Mouse (Mus musculus) heart, adult 8-10 months (tissue): Measurements from ENCODE around the gene Tanc2. TPM values are rescaled to one million over a fixed set of nuclear protein-coding genes. Genes with fewer than 3 reads are reported as not detected.

Experiments used
- DNase-seq: peaks from one replicate; pipeline ENCODE4 v3.0.0; 2022; ENCODE audit warnings: low spot score
- total RNA-seq, 4 experiments: library from RNA; stranded (reverse); gene quantifications; 2 replicates each; pipeline ENCODE4 v1.2.4; 2022

Gene Tanc2
- total RNA-seq, 4 experiments from 2014 or later, result 10.3 to 15.8 (median 12.1) TPM

DNA sequence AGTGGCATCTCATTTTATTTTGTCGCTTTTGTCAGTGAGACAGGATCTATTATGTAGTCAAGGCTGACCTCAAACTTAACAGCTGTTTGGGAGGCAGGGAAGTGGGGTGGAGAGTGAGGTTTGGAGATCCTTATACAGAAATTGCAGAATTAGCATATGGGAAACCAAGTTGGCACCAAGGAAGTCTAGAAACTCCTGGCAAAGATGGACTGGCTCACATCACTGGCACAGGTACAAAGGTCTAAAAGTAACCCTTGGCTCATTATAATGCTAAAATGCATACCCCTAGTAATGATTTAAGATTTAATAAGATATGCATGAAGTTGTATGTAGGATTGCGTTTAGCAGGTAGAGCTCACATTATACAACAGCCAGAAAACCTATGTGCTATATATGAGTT is 58.2 kb downstream of the Tanc2 start:
- no peak for DNase-seq

DNA sequence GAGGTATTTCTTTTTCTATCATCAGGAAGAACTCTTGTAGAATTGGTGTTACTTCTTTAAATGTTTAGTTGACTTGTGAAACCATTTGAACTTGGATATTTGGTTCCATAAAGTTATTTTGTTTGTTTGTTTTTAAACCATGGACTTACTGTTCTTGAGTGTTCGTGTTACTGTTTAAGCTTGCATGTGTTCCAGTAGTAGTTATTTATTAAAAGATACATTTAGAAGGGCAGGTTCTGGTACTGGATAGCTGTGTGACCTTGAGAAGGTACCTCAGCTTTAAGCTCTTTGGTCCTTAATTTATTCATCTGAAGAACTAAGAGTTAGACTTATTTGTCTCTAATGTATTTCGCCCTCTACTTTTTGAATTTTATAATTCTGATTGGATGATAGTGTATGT is 64.8 kb downstream of the Tanc2 start:
- DNase-seq, result no peak

- DNase-seq, result no peak
Observed at GRCm38 (mm10) chr11:105655335-105655734, 65.5 kb downstream of the Tanc2 start.

GRCm38 (mm10) chr11:105667879-105668278 is 78.1 kb downstream of the Tanc2 start:
- DNase-seq, result no peak

DNA sequence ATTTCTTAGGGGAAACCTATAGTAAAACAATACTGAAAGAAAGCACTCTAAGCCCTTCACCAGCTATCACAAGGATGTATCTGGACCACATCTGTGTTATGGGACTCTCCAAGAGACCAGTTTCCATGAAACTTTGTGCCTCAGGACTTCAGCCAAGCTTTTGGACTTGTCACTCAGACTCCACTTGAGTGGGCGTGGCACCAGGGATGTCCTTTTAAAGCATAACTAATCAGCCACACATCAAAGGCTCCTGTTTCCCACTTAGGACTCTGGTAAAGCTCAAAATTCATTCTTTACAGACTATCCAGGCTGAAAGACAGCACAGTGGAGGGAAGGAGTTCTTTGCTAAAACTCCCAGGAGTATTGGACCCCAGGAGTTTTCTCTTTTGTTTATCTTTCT is 89.2 kb downstream of the Tanc2 start:
- DNase-seq, result no peak

GRCm38 (mm10) chr11:105684747-105685146 is 95.0 kb downstream of the Tanc2 start:
- DNase-seq, result no peak

DNA sequence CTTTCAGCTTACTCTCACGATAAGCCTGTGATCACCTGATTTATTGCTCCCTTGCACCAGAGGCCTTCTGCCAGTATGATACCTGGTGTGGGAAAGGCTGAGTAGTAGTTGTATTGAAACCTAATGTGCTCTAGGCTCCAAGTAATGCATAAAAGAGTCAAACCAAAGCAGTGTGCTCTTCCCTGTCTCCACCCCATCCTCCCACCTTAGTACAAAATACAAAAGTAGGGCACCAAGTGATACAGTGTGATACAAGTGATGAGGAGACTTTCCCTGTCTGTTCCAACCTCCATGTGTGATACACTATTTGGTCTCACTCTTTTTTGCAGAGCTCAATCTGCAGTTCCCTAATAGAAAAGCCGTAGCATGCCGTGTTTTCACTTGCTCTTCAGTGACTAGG is 110.7 kb downstream of the Tanc2 start:
- DNase-seq, result no peak

GRCm38 (mm10) chr11:105719660-105720059 is 129.9 kb downstream of the Tanc2 start:
- no peak for DNase-seq

- DNase-seq, result no peak
Observed at GRCm38 (mm10) chr11:105731541-105731940, 141.8 kb downstream of the Tanc2 start.

- DNase-seq, result peak; percentile 8
Observed at GRCm38 (mm10) chr11:105731989-105732531, 142.3 kb downstream of the Tanc2 start.

- no peak for DNase-seq
Observed at GRCm38 (mm10) chr11:105743171-105743570, 153.4 kb downstream of the Tanc2 start.

DNA sequence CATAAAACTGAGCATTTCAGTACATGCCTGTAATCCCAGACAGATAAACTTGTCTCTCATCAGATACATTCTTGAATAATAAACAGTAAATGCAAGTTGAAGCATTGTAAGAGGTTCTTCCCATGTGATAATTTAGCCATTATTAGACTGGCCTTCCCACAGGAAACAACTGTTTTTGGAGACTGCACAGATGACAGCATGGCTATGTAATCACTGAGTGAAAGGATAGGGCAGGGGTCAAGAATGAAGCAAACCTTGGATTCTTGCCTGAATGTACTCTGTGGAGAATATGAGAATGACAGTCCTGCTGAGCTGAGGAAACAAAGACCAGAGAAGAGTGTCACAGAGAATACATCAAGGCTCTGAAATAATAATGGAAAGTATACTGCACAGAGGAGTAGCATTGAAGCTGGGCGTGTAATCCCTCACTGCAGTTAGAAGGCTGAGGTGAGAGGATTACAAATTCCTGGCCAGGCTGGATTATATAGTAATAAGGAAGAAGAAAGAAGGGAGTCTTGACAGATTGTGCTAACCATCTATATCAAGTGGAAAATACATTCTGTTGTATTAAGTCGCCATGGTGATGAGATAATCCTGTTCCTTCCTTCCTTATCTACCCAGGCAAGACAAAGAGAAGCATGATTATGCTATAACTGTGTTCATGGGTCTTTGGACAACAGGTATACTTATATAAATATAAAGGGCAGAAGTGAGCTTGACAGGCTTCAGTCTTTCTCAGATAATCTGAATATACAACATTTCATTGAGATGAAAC is 159.7 kb downstream of the Tanc2 start:
- DNase-seq, result peak; percentile 80

DNA sequence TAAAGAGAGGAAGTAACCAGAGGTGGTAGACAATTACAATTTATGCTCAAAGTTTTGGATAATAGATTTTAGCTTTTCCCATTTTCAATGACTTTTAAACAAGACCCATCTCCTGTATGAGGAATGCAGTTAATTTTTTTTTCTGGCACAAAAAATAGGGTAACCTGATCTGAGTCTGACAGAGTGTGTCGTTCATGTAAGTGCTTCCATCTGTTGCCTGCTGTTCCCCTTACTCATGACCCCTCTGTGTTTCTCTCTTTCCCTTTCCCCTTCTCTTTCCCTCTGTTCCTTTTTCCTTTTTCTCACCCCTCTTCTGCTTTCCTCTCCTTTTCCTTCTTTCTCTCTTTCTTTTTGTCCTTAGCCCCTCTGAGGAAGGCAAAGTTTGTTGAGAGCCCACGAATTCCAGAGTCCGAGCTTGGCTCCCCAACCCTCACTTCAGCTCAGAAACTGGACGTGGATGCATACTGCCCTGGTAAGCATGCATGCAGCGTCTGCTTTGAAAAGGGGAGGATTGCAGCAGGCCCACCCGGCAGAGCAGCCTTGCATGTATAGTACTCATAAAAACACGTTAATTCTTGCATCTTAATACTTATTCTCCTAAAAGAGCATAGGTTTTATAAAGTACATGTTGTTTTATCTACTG is 168.9 kb downstream of the Tanc2 start:
- no peak for DNase-seq

- DNase-seq, result no peak
Observed at GRCm38 (mm10) chr11:105759413-105759812, 169.6 kb downstream of the Tanc2 start.

- DNase-seq, result no peak
Observed at GRCm38 (mm10) chr11:105760346-105760745, 170.6 kb downstream of the Tanc2 start.

GRCm38 (mm10) chr11:105777802-105778201 is 188.0 kb downstream of the Tanc2 start:
- no peak for DNase-seq

GRCm38 (mm10) chr11:105792501-105792900 is 202.7 kb downstream of the Tanc2 start:
- no peak for DNase-seq

GRCm38 (mm10) chr11:105803686-105804085 is 213.9 kb downstream of the Tanc2 start:
- no peak for DNase-seq

GRCm38 (mm10) chr11:105804776-105805175 is 215.0 kb downstream of the Tanc2 start:
- DNase-seq, result peak; percentile 28

DNA sequence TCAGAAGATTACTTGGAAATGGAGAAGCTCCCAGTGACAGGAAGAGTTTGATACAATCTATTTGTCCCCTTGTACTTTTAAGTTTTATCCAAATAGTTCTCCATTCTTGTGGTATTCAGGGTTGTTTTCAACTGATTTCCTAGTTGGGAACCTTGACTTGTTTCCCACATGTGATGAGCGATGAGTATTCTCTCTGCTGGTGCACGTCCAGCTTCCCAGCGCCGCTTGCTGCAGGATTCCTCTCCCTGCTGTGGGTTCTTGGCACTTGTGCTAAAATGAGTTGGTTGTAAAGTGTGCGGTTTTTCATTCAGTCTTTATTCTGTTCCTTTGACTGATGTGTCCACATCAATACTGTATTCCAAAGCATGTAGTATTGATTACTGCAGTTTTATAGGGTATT is 217.3 kb downstream of the Tanc2 start:
- DNase-seq, result no peak

DNA sequence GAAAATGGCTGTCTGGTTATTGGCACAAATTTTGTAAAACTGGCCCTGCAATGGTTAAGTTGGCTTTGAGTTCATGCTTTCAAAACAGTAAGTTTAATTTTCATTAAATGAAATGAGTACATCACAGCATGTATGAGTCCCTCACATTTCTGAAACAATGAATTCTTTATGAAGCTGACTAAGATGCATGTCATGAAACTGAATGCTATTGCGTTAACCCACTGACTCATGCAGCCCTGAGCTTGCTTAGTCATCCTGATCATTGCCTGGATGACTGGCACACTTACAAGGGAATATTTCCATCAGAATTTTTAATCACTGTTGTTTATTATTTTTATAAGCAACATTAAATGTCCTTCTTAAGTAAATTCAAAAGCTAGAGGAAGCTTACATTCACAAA is 233.5 kb downstream of the Tanc2 start:
- no peak for DNase-seq

- no peak for DNase-seq
Observed at GRCm38 (mm10) chr11:105823759-105824158, 234.0 kb downstream of the Tanc2 start.

DNA sequence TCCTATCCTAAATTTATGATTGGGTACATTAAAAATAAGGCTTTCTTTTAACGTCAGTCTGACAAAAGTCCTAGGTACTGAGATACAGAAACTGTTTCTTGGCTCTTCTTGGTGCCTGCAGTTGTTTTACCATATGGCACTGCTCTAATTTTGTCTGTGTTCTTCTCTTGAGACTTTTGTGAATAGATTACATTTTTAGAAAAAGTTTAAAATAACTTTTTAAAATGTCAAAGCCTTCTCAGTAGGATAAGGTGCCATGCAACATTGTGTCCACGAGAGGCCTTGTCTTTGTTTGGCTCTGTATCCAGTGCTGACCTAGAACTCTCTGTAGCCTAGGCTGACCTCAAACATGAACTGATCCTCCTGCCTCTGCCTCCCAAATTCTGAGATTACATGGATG is 238.4 kb downstream of the Tanc2 start:
- no peak for DNase-seq
